8 mouse cellular contexts compared by ENCODE assay signal in genomic region chr17:48407910-48408525, GRCm38 (mm10). TPM values are rescaled to one million over a fixed set of nuclear protein-coding genes. Genes with fewer than 3 reads are reported as not detected.
DNase-seq lines count a peak whose midpoint lies in the region; ATAC-seq and TF ChIP-seq lines count a peak whose summit lies in the region.

No protein-coding gene starts in this region.

- H3K4me2 ChIP-seq in lung, embryonic 14.5 days, result peak overlapping the region; percentile 88
- peak overlapping the region; percentile 76 for H3K4me2 ChIP-seq in embryonic facial prominence, embryonic 12.5 days (replicated peaks)
- peak overlapping the region; percentile 86 for H3K4me2 ChIP-seq in intestine, postnatal 0 days (replicated peaks; ENCODE audit: low read depth)
- peak overlapping the region; percentile 73 for H3K4me2 ChIP-seq in neural tube, embryonic 13.5 days

- peak overlapping the region; percentile 100 for H3K27ac ChIP-seq in lung, embryonic 14.5 days (ENCODE audit: low read depth)
- peak overlapping the region; percentile 100 for H3K27ac ChIP-seq in embryonic facial prominence, embryonic 12.5 days
- peak overlapping the region; percentile 100 for H3K27ac ChIP-seq in intestine, postnatal 0 days (ENCODE audit: low read depth, low read length)
- peak overlapping the region; percentile 100 for H3K27ac ChIP-seq in neural tube, embryonic 13.5 days (replicated peaks)

- no peaks in the 10 kb centered on the region for H3K27me3 ChIP-seq in lung, embryonic 14.5 days (ENCODE audit: insufficient read depth, low read length)
- no peaks in the 10 kb centered on the region for H3K27me3 ChIP-seq in embryonic facial prominence, embryonic 12.5 days
- no peaks in the 10 kb centered on the region for H3K27me3 ChIP-seq in intestine, postnatal 0 days (replicated peaks; ENCODE audit: control insufficient read depth, insufficient read depth, low read length)
- H3K27me3 ChIP-seq in neural tube, embryonic 13.5 days, result no peaks in the 10 kb centered on the region

- DNase-seq in lung, embryonic 14.5 days, result no peak
- no peak for DNase-seq in lung, adult 18-20 months
- DNase-seq in layer of hippocampus, adult 18-20 months (ENCODE audit: low spot score in 2 of 2), result no peak
- DNase-seq in layer of hippocampus, adult 11-12 months (ENCODE audit: low spot score), result no peak
- no peak for DNase-seq in thymus, postnatal 14 days

- no peak for ATAC-seq in lung, embryonic 14.5 days (ENCODE audit: insufficient read depth)
- ATAC-seq in embryonic facial prominence, embryonic 12.5 days (ENCODE audit: insufficient number of reproducible peaks, insufficient read depth, low FRiP score, low TSS enrichment), result no peak
- ATAC-seq in intestine, postnatal 0 days, result no peak
- no peak for ATAC-seq in neural tube, embryonic 13.5 days (ENCODE audit: low read depth)

- no peak for TF ChIP-seq CTCF in lung, embryonic 14.5 days (IDR thresholded peaks at IDR 0.05; ENCODE audit: low read depth)
- TF ChIP-seq CTCF in intestine, postnatal 0 days (IDR thresholded peaks at IDR 0.05; ENCODE audit: low read depth), result no peak

- no peaks in the 10 kb centered on the region for H3K9me3 ChIP-seq in lung, embryonic 14.5 days (ENCODE audit: low read depth, low read length)
- H3K9me3 ChIP-seq in embryonic facial prominence, embryonic 12.5 days, result no peaks in the 10 kb centered on the region
- no peaks in the 10 kb centered on the region for H3K9me3 ChIP-seq in intestine, postnatal 0 days (ENCODE audit: control insufficient read depth)
- H3K9me3 ChIP-seq in neural tube, embryonic 13.5 days, result no peaks in the 10 kb centered on the region

- H3K4me1 ChIP-seq in lung, embryonic 14.5 days (ENCODE audit: insufficient read depth), result peaks cover 12% of the 10 kb centered on the region
- peaks cover 15% of the 10 kb centered on the region for H3K4me1 ChIP-seq in embryonic facial prominence, embryonic 12.5 days
- H3K4me1 ChIP-seq in intestine, postnatal 0 days (replicated peaks; ENCODE audit: control insufficient read depth, insufficient read depth, low read length), result peaks cover 15% of the 10 kb centered on the region; the same call in 1 of the 2 replicates
- H3K4me1 ChIP-seq in neural tube, embryonic 13.5 days (replicated peaks), result peaks cover 35% of the 10 kb centered on the region

- H3K36me3 ChIP-seq in lung, embryonic 14.5 days (ENCODE audit: insufficient read depth), result peaks cover 14% of the 10 kb centered on the region; the same call in 1 of the 2 replicates
- H3K36me3 ChIP-seq in embryonic facial prominence, embryonic 12.5 days, result peaks cover 9% of the 10 kb centered on the region
- H3K36me3 ChIP-seq in intestine, postnatal 0 days (ENCODE audit: control insufficient read depth, insufficient read depth), result peaks cover 11% of the 10 kb centered on the region
- H3K36me3 ChIP-seq in neural tube, embryonic 13.5 days, result peaks cover 4% of the 10 kb centered on the region; the same call in 1 of the 2 replicates

- WGBS in lung, embryonic 14.5 days, result 2% methylated on average over 8 of the region's 8 CpGs
- 10% methylated on average over 8 of the region's 8 CpGs for WGBS in embryonic facial prominence, embryonic 12.5 days
- WGBS in intestine, postnatal 0 days, result 4% methylated on average over 8 of the region's 8 CpGs
- WGBS in neural tube, embryonic 13.5 days, result 14% methylated on average over 8 of the region's 8 CpGs

- peak overlapping the region; percentile 100 for H3K9ac ChIP-seq in lung, embryonic 14.5 days
- peak overlapping the region; percentile 93 for H3K9ac ChIP-seq in embryonic facial prominence, embryonic 12.5 days
- H3K9ac ChIP-seq in intestine, postnatal 0 days (ENCODE audit: low read depth, low read length), result peak overlapping the region; percentile 92
- H3K9ac ChIP-seq in neural tube, embryonic 13.5 days, result peak overlapping the region; percentile 99

- H3K4me3 ChIP-seq in lung, embryonic 14.5 days (ENCODE audit: low read depth, low read length), result peak overlapping the region; percentile 92
- H3K4me3 ChIP-seq in embryonic facial prominence, embryonic 12.5 days, result peak overlapping the region; percentile 79
- peak overlapping the region; percentile 87 for H3K4me3 ChIP-seq in intestine, postnatal 0 days (ENCODE audit: low read depth, low read length)
- H3K4me3 ChIP-seq in neural tube, embryonic 13.5 days, result peak overlapping the region; percentile 87

RNA-seq across cellular contexts. Expression of gene Nfya, which starts 1.7 kb away (rescaled TPM):
- 30.3 and 30.5 TPM in 2 replicates for polyA plus RNA-seq in lung, embryonic 14.5 days (2014; fragmentation: Nextera tagmentation; extraction: Ambion mirVana)
- polyA plus RNA-seq in embryonic facial prominence, embryonic 12.5 days (2016; fragmentation: Nextera tagmentation; extraction: Ambion mirVana), result 19.6 and 19.9 TPM in 2 replicates
- polyA plus RNA-seq in intestine, postnatal 0 days (2015; fragmentation: Nextera tagmentation; extraction: Ambion mirVana), result 3.8 and 4.2 TPM in 2 replicates
- 12.1 and 15.9 TPM in 2 replicates for polyA plus RNA-seq in neural tube, embryonic 13.5 days (2015; fragmentation: Nextera tagmentation; extraction: Ambion mirVana)
- 10 to 100 TPM; 28.4 to 31.7 TPM for total RNA-seq in layer of hippocampus, adult 18-20 months (2021)

RNA-seq across cellular contexts. Expression of gene Oard1, which starts 1.8 kb away (rescaled TPM):
- polyA plus RNA-seq in lung, embryonic 14.5 days (2014; fragmentation: Nextera tagmentation; extraction: Ambion mirVana), result 75.2 and 77.9 TPM in 2 replicates
- 57.1 and 64.0 TPM in 2 replicates for polyA plus RNA-seq in embryonic facial prominence, embryonic 12.5 days (2016; fragmentation: Nextera tagmentation; extraction: Ambion mirVana)
- polyA plus RNA-seq in intestine, postnatal 0 days (2015; fragmentation: Nextera tagmentation; extraction: Ambion mirVana), result 52.1 and 53.9 TPM in 2 replicates
- 46.2 and 47.2 TPM in 2 replicates for polyA plus RNA-seq in neural tube, embryonic 13.5 days (2015; fragmentation: Nextera tagmentation; extraction: Ambion mirVana)
- 10 to 100 TPM; 13.7 to 14.1 TPM for total RNA-seq in layer of hippocampus, adult 18-20 months (2021)

RNA-seq across cellular contexts. Expression of gene Apobec2, which starts 24.7 kb away (rescaled TPM):
- 1.3 and 5.6 TPM in 2 replicates for polyA plus RNA-seq in lung, embryonic 14.5 days (2014; fragmentation: Nextera tagmentation; extraction: Ambion mirVana)
- polyA plus RNA-seq in embryonic facial prominence, embryonic 12.5 days (2016; fragmentation: Nextera tagmentation; extraction: Ambion mirVana), result 3.4 and 5.7 TPM in 2 replicates
- polyA plus RNA-seq in intestine, postnatal 0 days (2015; fragmentation: Nextera tagmentation; extraction: Ambion mirVana), result 2.6 TPM in 2 replicates
- polyA plus RNA-seq in neural tube, embryonic 13.5 days (2015; fragmentation: Nextera tagmentation; extraction: Ambion mirVana), result 0.80 and 2.4 TPM in 2 replicates
- total RNA-seq in layer of hippocampus, adult 18-20 months (2021), result not detected

RNA-seq across cellular contexts. Expression of gene Tspo2, which starts 43.3 kb away (rescaled TPM):
- polyA plus RNA-seq in lung, embryonic 14.5 days (2014; fragmentation: Nextera tagmentation; extraction: Ambion mirVana), result 1.5 and 1.9 TPM in 2 replicates
- 0.89 and 1.5 TPM in 2 replicates for polyA plus RNA-seq in embryonic facial prominence, embryonic 12.5 days (2016; fragmentation: Nextera tagmentation; extraction: Ambion mirVana)
- polyA plus RNA-seq in intestine, postnatal 0 days (2015; fragmentation: Nextera tagmentation; extraction: Ambion mirVana), result 0.48 and 1.3 TPM in 2 replicates
- 0.47 and 1.3 TPM in 2 replicates for polyA plus RNA-seq in neural tube, embryonic 13.5 days (2015; fragmentation: Nextera tagmentation; extraction: Ambion mirVana)
- total RNA-seq in layer of hippocampus, adult 18-20 months (2021), result not detected

RNA-seq across cellular contexts. Expression of gene Unc5cl, which starts 46.7 kb away (rescaled TPM):
- 1.4 and 1.5 TPM in 2 replicates for polyA plus RNA-seq in lung, embryonic 14.5 days (2014; fragmentation: Nextera tagmentation; extraction: Ambion mirVana)
- 0.47 and 0.53 TPM in 2 replicates for polyA plus RNA-seq in embryonic facial prominence, embryonic 12.5 days (2016; fragmentation: Nextera tagmentation; extraction: Ambion mirVana)
- polyA plus RNA-seq in intestine, postnatal 0 days (2015; fragmentation: Nextera tagmentation; extraction: Ambion mirVana), result 26.7 and 28.4 TPM in 2 replicates
- polyA plus RNA-seq in neural tube, embryonic 13.5 days (2015; fragmentation: Nextera tagmentation; extraction: Ambion mirVana), result 0.17 and 0.18 TPM in 2 replicates
- under 1 TPM; 0.56 to 0.92 TPM for total RNA-seq in layer of hippocampus, adult 18-20 months (2021)
